Mouse (Mus musculus) liver, embryonic 15.5 days (tissue): ENCODE data around the gene Casp3. TPM values are rescaled to one million over a fixed set of nuclear protein-coding genes. Genes with fewer than 3 reads are reported as not detected.

ENCODE experiments used
- ATAC-seq: fragments of 200-750 bp; cut with Nextera tagmentation; 2 replicates; pipeline ENCODE4 v1.8.0; 2017; ENCODE audit warnings: moderate number of reproducible peaks, mild to moderate bottlenecking, moderate library complexity; ENCODE audit not compliant: insufficient read depth
- H3K27ac ChIP-seq: fragments of 300-500 bp; sonication (generic); replicated peaks from 2 replicates; pipeline ENCODE4 v1.5.1; 2015; ENCODE audit warnings: mild to moderate bottlenecking, inconsistent platforms
- H3K27me3 ChIP-seq: fragments of 300-500 bp; sonication (generic); 2 replicates; pipeline ENCODE4 v1.6.1; 2015; ENCODE audit warnings: mild to moderate bottlenecking, inconsistent platforms
- H3K36me3 ChIP-seq: fragments of 300-500 bp; sonication (generic); replicated peaks from 2 replicates; pipeline ENCODE4 v1.6.1; 2015; ENCODE audit warnings: moderate library complexity, mild to moderate bottlenecking, inconsistent platforms
- H3K4me1 ChIP-seq: fragments of 300-500 bp; sonication (generic); replicated peaks from 2 replicates; pipeline ENCODE4 v1.6.1; 2015; ENCODE audit warnings: inconsistent platforms
- H3K4me2 ChIP-seq: fragments of 300-500 bp; sonication (generic); 2 replicates; pipeline ENCODE4 v1.6.1; 2015; ENCODE audit warnings: moderate library complexity, mild to moderate bottlenecking, inconsistent platforms
- H3K4me3 ChIP-seq: fragments of 300-500 bp; sonication (generic); replicated peaks from 2 replicates; pipeline ENCODE4 v1.5.1; 2015; ENCODE audit warnings: mild to moderate bottlenecking, inconsistent platforms
- H3K9ac ChIP-seq: fragments of 300-500 bp; sonication (generic); 2 replicates; pipeline ENCODE4 v1.6.1; 2015; ENCODE audit warnings: moderate library complexity, mild to moderate bottlenecking, inconsistent platforms
- H3K9me3 ChIP-seq: fragments of 300-500 bp; sonication (generic); replicated peaks from 2 replicates; pipeline ENCODE4 v1.6.1; 2016; ENCODE audit warnings: inconsistent platforms
- WGBS: fragments of 180-500 bp; shearing (Covaris S2); methylation state at CpG from one replicate; pipeline ENCODE4 v1.1.7; 2015; ENCODE audit warnings: mixed read lengths; ENCODE audit not compliant: insufficient replicate concordance; 5-methylcytosine and 5-hydroxymethylcytosine counted together
- polyA plus RNA-seq: library from polyadenylated mRNA; unstranded; fragments of >200 nt; fragmentation: Nextera tagmentation; extraction: Ambion mirVana; gene quantifications from 2 replicates; pipeline ENCODE4 v1.2.1, GENCODE M21; 2015

Gene Casp3
- polyA plus RNA-seq, 1 experiment from 2014 or later: 47.6 TPM

- Histone ChIP-seq H3K4me3 (no peak overlapping the region), H3K27me3 (no peaks in the 10 kb centered on the region), H3K9ac (no peak overlapping the region), H3K4me2 (no peak overlapping the region), H3K9me3 (no peaks in the 10 kb centered on the region), H3K36me3 (peaks cover 57% of the 10 kb centered on the region), H3K27ac (no peak overlapping the region), H3K4me1 (no peaks in the 10 kb centered on the region)
- 74% methylated on average over 1 of the region's 1 CpGs for WGBS
- no peak for ATAC-seq
These were observed 10.2 kb upstream of the Casp3 start for GRCm38 (mm10) chr8:46606930-46607329.

- Histone ChIP-seq H3K36me3 (peaks cover 38% of the 10 kb centered on the region), H3K9me3 (no peaks in the 10 kb centered on the region), H3K27ac (no peak overlapping the region), H3K4me2 (no peak overlapping the region), H3K27me3 (no peaks in the 10 kb centered on the region), H3K4me3 (no peak overlapping the region), H3K4me1 (peaks cover 30% of the 10 kb centered on the region), H3K9ac (no peak overlapping the region)
- WGBS: 72% methylated on average over 8 of the region's 8 CpGs
- no peak for ATAC-seq
These were observed 5.5 kb upstream of the Casp3 start for GRCm38 (mm10) chr8:46611557-46611956.

GRCm38 (mm10) chr8:46612913-46613312 lies 4.2 kb upstream of the Casp3 start:
- peaks cover 38% of the 10 kb centered on the region for H3K4me1 ChIP-seq
- H3K4me3 ChIP-seq: no peak overlapping the region
- H3K9ac ChIP-seq: no peak overlapping the region
- 80% methylated on average over 4 of the region's 4 CpGs for WGBS
- no peaks in the 10 kb centered on the region for H3K27me3 ChIP-seq
- ATAC-seq: no peak
- no peak overlapping the region for H3K4me2 ChIP-seq
- peaks cover 29% of the 10 kb centered on the region for H3K36me3 ChIP-seq
- H3K9me3 ChIP-seq: no peaks in the 10 kb centered on the region
- no peak overlapping the region for H3K27ac ChIP-seq

- Histone ChIP-seq H3K27ac (no peak overlapping the region), H3K4me1 (peaks cover 42% of the 10 kb centered on the region), H3K4me2 (no peak overlapping the region), H3K36me3 (peaks cover 25% of the 10 kb centered on the region), H3K4me3 (no peak overlapping the region), H3K9me3 (no peaks in the 10 kb centered on the region), H3K9ac (no peak overlapping the region), H3K27me3 (no peaks in the 10 kb centered on the region)
- ATAC-seq: no peak
- 77% methylated on average over 4 of the region's 4 CpGs for WGBS
These were observed 3.7 kb upstream of the Casp3 start for GRCm38 (mm10) chr8:46613377-46613776.

- peaks cover 56% of the 10 kb centered on the region for H3K4me1 ChIP-seq
- no peak for ATAC-seq
These were observed 1.2 kb upstream of the Casp3 start for GRCm38 (mm10) chr8:46615936-46616335.

GRCm38 (mm10) chr8:46617690-46618620 lies 864 bp downstream of the Casp3 start:
- WGBS: under 1% methylated on average over 38 of the region's 38 CpGs
- Histone ChIP-seq H3K4me1 (peaks cover 54% of the 10 kb centered on the region), H3K4me3 (peak overlapping the region; percentile 77), H3K4me2 (peak overlapping the region; percentile 95), H3K27ac (peak overlapping the region; percentile 86), H3K9ac (peak overlapping the region; percentile 77), H3K9me3 (no peaks in the 10 kb centered on the region), H3K27me3 (no peaks in the 10 kb centered on the region), H3K36me3 (no peaks in the 10 kb centered on the region)
- ATAC-seq: peak; percentile 51

More at GRCm38 (mm10) chr8:46615936-46616335, 1.2 kb upstream of the Casp3 start:
- no peaks in the 10 kb centered on the region for H3K27me3 ChIP-seq
- H3K4me2 ChIP-seq: peak overlapping the region; percentile 95
- no peaks in the 10 kb centered on the region for H3K9me3 ChIP-seq
- peaks cover 8% of the 10 kb centered on the region for H3K36me3 ChIP-seq
- 0 out of 2 replicates have a peak overlapping the region, but pooled peaks have one; percentile 67 for H3K9ac ChIP-seq
- peak overlapping the region; percentile 87 for H3K27ac ChIP-seq
- 19% methylated on average over 8 of the region's 8 CpGs for WGBS
- peak overlapping the region; percentile 77 for H3K4me3 ChIP-seq

GRCm38 (mm10) chr8:46618639-46619320 lies 1.7 kb downstream of the Casp3 start:
- no peaks in the 10 kb centered on the region for H3K27me3 ChIP-seq
- no peak for ATAC-seq
- H3K27ac ChIP-seq: peak overlapping the region; percentile 86; the same call in 1 of the 2 replicates
- H3K9me3 ChIP-seq: no peaks in the 10 kb centered on the region
- H3K9ac ChIP-seq: peak overlapping the region; percentile 77
- peaks cover 49% of the 10 kb centered on the region for H3K4me1 ChIP-seq
- H3K4me2 ChIP-seq: peak overlapping the region; percentile 95
- 8% methylated on average over 10 of the region's 10 CpGs for WGBS
- no peaks in the 10 kb centered on the region for H3K36me3 ChIP-seq
- peak overlapping the region; percentile 77 for H3K4me3 ChIP-seq

GRCm38 (mm10) chr8:46622446-46623270 lies 5.6 kb downstream of the Casp3 start:
- 78% methylated on average over 9 of the region's 9 CpGs for WGBS
- Histone ChIP-seq H3K4me2 (no peak overlapping the region), H3K4me1 (peaks cover 49% of the 10 kb centered on the region), H3K9ac (no peak overlapping the region), H3K4me3 (no peak overlapping the region), H3K36me3 (no peaks in the 10 kb centered on the region), H3K9me3 (no peaks in the 10 kb centered on the region), H3K27me3 (no peaks in the 10 kb centered on the region), H3K27ac (no peak overlapping the region)
- no peak for ATAC-seq

- Histone ChIP-seq H3K27me3 (no peaks in the 10 kb centered on the region), H3K27ac (no peak overlapping the region), H3K9ac (no peak overlapping the region), H3K36me3 (peaks cover 2% of the 10 kb centered on the region), H3K9me3 (no peaks in the 10 kb centered on the region), H3K4me1 (peaks cover 35% of the 10 kb centered on the region), H3K4me2 (no peak overlapping the region), H3K4me3 (no peak overlapping the region)
- no peak for ATAC-seq
- 12% methylated on average over 1 of the region's 1 CpGs for WGBS
These were observed 8.1 kb downstream of the Casp3 start for GRCm38 (mm10) chr8:46625166-46625565.

- H3K27ac ChIP-seq: no peak overlapping the region
- H3K9ac ChIP-seq: no peak overlapping the region
- ATAC-seq: no peak
- no peak overlapping the region for H3K4me3 ChIP-seq
- H3K9me3 ChIP-seq: no peaks in the 10 kb centered on the region
- 73% methylated on average over 5 of the region's 5 CpGs for WGBS
- peaks cover 35% of the 10 kb centered on the region for H3K4me1 ChIP-seq
- H3K27me3 ChIP-seq: no peaks in the 10 kb centered on the region
- H3K4me2 ChIP-seq: no peak overlapping the region
- H3K36me3 ChIP-seq: peaks cover 16% of the 10 kb centered on the region
These were observed 9.6 kb downstream of the Casp3 start for GRCm38 (mm10) chr8:46626642-46627041.
